Mouse (Mus musculus) megakaryocyte progenitor cell, adult 5-6 weeks (primary cell): Measurements from ENCODE around the gene Rnf215. TPM values are rescaled to one million over a fixed set of nuclear protein-coding genes. Genes with fewer than 3 reads are reported as not detected.
A peak's percentile ranks its signal among the peaks of the same experiment; 100 is the strongest.
"Not testable (repeated sequence)": the region's sequence is repeated elsewhere in the genome, so short reads cannot be mapped to it uniquely, and the experiment has no call there.

Source experiments
- ATAC-seq: replicated peaks from 2 replicates; pipeline ENCODE4 v1.8.0; 2016; ENCODE audit warnings: mild to moderate bottlenecking, moderate TSS enrichment, inconsistent platforms; ENCODE audit not compliant: poor library complexity
- total RNA-seq, 2 experiments: library from RNA; stranded (forward) in 1 of 2; stranded (reverse) in 1 of 2; fragments of 157-497, 149-512 nt in 1 of 2; fragments of 200-1000 nt in 1 of 2; gene quantifications; 2 replicates each; pipeline versions ENCODE4 v1.2.3 to v1.2.4; 2015 to 2017

Rnf215 gene
- total RNA-seq, 2 experiments from 2014 or later: 4.7 to 8.8 TPM

DNA sequence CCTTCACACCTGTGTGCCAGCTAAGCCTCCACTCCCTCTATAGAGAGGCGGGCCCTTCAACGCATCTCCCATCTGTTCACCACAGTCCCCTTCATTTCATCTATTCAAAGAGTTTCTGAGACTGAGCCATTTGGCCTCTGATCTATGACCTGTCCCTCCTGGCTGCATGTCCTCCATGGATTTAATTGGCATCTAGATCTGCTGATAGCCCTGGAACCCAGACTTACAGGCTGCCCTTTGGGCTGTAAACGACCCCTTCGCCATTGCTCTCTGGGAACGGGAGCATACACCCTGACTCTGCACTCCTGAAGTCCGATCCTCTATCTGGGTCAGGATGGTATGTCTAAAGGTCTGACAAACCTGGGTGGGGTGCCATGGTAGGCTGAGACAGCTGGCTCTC, 22.1 kb upstream of the Rnf215 start:
- no peak for ATAC-seq

DNA sequence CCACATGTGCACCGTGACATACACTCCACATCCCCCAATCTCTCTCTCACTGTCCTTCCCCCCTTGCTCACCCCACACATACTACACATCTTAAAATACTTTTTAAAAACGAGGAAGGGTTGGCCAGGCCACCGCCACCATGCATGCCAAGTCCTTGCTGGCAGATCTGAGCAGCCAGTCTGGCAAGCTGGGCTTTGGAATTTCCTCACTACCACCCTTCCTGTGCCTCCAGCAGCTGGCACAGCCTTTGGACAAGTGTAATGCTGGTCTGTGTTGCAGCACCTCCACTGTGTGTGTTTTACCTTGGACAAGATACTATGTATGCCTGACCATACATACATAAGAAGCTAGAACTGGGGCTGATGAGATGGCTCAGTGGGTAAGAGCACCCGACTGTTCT, 21.5 kb upstream of the Rnf215 start:
- ATAC-seq: no peak

DNA sequence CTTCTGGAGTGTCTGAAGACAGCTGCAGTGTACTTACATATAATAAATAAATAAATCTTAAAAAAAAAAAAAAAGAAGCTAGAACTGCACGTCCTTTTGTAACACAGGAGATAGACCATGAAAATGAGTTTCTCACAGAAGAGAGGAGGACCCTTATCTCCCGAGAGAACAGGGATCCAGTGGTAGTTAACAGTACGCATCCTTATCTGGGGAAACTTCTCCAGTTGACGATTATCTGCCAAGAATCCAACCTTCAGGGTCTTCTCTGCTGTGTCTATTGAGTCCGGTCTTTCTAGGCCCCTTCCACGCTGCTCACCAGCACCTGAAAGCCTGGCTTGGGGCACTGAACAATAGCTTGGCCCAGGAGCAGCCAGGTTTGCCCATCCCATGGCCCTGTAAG, 21.0 kb upstream of the Rnf215 start:
- ATAC-seq: no peak

DNA sequence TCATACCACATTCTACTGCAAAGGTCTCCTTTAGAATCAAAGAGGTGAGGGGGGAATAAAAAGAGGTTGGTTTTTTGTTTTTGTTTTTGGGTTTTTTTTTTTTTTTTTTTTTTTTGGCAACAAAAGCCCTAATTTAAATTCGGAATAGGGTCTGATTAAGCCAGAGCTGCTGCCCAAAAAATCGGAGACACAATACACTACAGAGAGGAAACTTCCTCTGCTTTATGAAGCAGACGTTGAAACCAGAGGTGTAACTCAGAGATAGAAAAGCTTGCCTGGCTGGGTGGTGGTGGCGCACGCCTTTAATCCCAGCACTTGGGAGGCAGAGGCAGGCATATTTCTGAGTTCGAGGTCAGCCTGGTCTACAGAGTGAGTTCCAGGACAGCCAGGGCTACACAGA, 20.5 kb upstream of the Rnf215 start:
- ATAC-seq: not testable (repeated sequence)

DNA sequence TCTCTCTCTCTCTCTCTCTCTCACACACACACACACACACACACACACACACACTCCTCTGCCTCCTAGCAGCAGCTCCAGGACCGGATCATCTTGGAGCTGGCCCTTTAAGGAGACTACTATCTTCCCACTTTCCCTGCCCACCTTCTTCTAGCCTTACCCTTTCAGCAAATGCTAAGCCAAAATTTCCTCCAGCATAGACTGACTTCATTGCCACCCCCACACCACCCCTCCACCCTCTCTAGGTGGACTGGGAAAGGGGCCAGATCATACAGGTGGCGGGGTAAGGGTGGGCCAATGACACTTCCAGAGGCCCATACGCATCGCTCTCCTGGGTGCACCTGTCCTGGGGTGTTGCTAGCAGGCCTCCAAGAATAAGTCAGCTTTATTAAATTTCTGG, 19.6 kb upstream of the Rnf215 start:
- ATAC-seq: no peak

DNA sequence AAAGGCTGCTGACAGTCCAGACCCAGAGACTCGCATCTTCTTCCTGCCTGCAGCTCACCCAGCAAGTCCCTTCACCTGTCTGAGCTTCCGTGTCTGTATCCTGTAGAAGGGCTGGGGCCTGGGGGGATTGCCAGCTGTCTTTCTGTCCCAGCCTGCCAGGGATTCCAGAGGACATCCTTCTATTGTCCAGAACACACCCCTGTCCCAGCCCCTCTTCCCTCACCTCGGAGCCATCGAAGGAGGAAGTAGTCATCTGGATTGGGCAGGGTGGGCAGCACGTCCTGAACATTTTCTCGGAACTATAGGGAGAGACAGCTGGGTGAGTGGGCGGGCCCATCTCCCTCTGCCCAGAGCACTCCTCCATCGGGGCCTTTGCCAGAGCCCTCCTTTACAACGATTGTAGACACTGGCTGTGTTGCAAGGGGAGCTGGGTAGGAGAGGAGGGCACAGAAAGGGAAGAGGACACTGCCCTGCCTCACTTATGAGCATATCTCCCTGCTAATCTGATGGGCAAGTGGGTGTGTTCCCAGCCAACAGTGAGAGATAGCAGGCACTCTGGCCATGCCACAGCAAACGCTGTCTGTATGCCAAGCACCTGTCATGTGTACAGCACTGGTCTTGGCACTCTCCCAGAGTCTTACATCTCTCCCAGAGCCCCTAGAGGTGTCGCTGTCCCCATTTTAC, 18.4 kb upstream of the Rnf215 start:
- peak; percentile 73 for ATAC-seq

DNA sequence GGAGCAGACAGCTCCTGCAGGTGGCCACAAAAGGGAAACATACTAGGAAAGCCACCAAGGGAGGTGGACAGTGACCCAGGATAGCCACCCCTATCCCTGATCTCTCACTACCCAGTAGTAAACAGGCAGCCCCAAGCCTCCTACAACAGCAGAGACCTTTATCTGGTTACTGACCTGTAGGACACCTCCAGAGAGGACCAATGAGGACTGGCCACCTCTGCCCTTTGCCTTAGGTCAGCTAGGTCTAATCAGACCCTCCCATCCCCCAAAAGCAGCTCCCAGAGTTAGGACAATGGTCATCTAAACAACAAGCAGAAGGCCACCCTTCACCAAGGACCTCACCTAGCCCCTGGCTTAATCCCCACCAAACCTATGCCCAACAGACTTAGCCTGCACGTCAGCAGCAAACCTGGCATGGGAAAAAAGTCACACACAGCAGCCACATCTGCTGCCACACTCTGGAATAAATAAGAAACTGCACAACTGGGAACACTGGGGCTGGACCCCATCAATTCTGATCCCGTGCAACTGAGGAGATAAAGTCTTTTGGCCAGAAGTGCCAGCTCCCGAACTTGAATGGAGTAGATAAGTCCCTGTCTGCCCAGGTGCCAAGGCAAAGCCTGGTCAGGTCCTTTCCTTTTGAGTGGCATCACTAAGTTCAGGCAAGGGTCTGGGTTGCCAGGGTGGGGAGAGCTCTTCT, 17.5 kb upstream of the Rnf215 start:
- ATAC-seq: peak; percentile 27

DNA sequence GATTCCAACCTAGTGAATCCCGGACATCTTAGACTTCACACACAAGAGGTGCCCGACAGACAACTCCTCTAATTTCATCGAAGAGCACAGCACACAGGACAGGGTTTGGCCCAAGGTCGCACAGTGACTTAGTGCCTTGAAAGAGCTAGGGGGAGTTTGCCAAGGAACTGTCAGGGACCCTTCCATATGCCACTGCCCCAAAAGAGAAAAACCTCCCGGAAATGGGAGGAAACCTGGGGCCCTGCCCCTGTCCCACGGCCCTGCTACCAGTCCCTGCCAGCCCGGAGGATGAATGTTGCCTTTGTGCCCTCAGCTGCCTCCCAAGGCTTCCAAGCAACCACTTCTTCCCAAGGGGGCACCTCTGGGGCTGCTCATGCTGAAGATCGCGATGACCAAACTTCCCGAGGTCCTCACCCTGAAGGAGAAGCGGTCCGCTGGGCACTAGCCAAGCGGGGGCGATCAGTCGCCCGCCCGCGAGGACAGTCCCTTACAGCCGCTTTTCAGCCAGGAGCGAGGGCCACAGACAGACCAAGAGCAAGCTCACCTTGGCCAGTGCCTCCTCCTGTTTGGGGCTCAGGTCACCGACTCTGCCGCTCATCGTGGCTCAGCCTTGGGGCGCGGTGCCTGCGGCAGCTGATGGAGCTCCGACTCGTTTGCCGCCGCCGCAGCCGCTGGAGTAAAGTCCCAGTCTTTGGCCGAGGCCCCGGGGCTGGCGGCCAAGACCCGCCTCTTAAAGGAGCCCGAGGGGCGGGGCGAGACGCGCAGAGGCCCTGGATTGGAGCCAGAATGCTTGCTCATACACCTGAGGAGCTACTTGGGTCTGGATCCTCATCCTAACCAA, 16.7 kb upstream of the Rnf215 start:
- peak; percentile 24 for ATAC-seq

DNA sequence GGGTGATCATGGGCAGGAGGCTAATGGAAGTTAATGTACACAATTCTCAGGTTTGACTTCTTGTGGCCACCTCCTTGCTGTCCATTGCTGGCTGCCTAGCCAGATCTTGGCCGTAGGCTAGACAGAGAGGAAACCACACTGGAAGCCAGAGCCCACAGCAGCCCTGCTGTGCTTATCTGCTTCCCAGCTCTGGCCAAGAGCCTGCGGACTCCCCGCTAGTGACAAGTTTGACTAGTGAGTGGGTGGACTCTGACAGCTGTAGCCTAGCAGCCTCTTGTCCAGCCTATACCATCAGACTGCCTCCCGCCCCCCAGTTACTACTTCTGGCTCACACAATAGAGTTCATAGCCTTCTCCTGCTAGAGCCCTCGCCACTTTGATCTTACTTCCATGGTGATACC, 15.4 kb upstream of the Rnf215 start:
- ATAC-seq: no peak

DNA sequence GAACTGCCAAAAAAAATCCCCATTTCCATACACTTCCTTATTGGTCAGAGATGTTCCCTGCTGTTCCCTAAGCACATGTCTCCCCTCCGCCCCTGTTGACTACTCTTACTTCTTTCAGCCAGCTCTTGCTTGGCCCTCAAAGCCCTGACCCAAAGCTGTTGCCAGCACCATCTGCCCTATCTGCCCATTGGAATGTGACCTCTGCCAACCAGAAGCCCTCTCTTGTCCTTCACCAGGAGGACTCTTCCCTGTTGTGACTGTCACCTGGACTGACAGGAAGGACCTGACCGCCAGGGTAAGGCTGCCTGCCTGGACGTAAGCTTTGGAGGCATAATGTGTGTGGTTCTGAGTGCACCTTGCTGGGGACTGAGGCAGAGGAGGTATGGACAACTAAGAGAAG, 13.3 kb upstream of the Rnf215 start:
- no peak for ATAC-seq

DNA sequence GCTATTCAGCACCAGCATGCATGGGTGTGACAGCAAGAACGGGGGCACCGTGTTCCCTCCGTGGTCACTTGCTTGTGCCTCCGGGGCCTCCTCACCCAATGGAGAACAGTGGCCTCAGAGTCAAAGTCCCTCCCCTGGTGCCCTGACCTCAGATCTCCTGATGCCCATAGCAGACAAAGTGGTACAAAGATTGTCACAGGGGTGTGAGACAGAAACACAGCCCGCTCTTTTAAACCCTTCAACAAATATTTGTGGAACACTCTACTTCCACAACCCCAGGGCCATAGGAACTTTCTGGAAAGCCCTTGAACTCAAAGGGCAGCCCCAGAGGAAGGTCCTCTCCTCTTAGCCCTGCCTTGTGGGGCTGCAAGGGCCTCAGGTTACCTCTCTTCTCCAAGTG, 12.8 kb upstream of the Rnf215 start:
- no peak for ATAC-seq

DNA sequence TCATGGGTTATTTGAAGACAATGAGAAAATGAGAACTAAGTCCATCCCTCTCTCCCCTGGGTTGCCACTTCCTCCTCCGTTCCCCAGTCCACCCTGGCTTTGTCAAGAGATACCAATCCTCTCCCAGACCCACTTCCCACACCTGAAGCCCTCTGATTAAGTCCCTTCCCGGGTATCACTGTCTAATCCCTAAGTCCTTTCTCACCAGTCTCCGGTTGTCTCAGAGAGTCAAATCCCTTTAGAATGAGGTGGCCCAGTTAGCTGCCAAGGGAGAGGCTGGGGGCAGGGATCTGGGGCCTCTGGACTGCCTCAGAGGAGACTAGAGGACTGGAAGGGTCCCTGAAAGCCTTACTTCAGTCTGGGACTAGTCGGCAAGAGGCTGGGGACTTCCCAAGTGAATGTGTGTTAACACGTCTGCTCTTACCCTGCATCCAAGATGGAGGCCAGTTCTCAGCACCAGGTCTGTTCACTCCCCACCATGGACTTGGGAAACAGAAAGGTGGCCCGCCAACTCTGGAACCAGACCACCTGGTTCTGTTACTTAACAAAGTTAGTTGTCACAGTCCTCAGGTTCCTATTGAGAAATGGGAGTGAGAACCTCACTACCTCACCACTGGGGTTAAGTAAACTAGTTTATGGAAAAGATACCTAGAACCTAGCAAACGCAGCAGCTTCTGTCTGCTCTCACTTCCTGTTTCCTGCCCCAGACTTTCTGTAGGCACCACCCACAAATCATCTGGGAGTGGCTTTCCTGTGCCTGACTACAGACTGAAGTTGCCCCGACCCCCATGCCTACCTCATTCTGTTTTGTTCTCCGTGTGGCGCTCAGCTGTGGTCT, 12.0 kb upstream of the Rnf215 start, which contains the start of gene Sec14l2:
TSS of gene Sec14l2 (minus strand) at position 674 of the 838 bp plus-strand sequence.
- peak; percentile 74 for ATAC-seq

DNA sequence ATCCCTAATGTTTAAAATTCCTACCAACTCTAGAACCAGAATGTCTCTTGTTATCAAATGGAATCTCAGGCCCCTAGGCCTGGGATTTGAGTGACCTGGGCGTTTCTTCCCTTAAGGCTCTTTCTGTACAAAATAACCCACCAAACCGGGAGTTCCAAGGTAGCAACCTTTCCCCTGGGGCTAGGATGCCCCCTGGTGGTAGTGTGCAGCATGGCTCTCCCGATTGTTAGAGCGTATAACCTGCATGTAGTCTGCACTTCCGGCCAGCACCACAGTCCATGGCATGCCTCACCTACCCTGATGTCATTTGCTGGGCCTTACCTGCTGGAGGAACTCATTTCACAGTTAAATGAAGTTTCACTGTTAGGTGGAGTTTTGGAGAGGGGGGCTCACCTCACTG, 11.1 kb upstream of the Rnf215 start:
- peak; percentile 75 for ATAC-seq

DNA sequence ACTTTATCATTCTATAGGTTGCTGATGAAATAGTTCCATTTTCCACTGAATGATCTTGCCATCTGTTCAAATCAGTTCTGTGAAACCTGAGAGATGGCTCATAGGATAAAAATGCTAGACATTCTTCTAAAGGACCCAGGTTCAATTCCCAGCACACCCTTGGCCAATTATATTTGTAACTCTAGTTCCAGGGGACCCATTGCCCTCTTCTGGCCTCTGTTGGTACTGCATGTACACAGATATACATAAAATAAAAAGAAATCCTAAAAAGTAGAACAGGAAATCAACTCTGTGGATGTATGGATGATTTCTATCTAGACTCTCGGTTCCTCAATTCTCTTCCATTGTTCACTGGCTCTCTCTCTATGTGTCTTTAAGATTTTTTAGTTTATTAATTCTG, 7.9 kb upstream of the Rnf215 start:
- ATAC-seq: no peak

DNA sequence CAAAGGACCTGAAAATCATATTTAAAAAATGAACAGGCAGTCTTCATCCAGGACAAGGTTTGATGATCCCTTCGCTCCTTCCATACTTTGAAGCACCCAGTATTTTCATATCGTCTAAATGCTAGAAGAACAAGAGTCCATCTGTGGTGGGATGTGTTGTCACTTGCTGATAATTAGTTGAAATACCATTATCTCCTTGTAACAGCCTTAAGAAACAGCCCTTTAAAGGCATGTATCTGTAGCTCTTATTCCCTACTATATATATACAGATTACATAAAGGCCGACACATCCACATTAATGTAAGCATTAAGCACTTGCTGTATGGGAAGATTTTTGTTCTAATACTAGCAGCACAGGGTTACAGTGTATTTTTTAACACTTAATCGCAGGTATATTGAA, 6.5 kb upstream of the Rnf215 start:
- peak; percentile 50 for ATAC-seq

DNA sequence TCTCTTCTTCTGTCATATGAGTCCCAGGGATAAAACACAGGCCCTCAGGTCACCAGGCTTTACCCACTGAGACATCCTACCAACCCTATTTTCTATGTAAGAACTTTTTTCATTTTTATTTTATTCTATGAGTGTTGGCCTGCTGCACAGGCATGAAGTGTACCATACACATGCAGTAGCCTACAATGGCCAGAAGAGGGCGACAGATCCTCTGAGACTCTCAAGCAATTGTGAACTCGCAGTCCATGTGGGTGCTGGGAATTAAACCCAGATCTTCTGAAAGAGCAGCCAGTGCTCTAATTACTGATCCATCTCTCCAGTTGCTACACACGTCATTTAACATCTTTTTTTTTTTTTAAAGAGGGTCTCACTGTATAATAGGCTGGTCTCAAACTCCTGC, 1.6 kb upstream of the Rnf215 start:
- 0 out of 2 replicates have a peak, but pooled peaks have one; percentile 31 for ATAC-seq

DNA sequence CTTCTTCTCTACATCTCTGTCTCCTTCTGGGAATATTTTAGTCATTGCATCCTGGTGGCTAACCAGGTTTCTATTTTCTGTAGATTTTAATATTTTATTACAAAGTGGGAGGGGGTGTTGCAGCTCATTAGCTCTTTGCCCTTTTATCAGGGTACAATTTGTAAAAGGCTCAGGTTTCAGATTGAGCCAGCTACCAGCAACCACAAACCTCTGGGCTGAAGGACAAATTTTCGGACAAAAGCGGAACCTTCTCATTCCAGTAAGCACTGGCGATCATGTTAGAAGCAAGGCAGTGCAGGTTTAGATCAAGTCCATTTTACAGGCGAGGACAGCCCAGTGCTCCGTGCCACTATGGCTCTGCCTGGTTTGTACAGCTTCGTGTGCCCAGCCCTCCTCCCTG, 602 bp upstream of the Rnf215 start:
- ATAC-seq: 0 out of 2 replicates have a peak, but pooled peaks have one; percentile 2

DNA sequence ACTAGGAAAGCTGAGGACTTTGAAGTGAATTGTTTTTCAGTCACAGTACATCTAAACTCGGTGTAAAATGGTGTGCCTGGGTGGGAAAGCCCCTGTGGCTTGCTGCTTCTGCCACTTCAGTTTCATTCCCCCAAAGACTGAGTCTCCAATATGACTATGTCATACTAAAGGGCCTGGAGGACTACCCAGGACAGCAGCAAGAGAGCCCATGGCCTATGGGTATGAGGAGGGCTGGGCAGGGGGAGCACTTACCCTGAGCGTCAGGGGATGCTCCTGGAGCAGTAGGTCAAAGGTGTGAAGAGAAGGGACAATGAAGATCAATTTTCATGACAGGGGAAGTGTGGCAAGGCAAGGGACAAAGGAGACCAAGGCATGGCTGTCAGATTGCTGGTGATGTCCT, 4.0 kb downstream of the Rnf215 start:
- no peak for ATAC-seq

DNA sequence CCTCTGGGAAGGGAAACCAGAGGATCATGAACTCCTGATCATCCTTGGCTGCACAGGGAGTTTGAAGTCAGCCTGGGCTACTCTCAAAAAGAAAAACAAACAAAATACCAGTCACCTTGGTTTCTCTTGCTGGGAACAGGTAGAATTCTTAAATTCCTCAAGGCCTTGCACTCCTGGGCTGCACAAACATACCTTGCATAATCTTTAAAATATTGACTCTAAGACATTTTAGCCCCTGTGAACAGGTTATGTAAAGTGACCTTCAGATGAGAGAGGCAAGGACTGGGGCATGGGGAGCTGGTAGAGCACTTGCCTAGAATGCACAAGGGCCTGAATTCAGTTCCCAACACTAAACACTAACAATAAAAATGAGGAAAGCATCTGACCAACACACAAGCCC, 6.5 kb downstream of the Rnf215 start:
- ATAC-seq: no peak

DNA sequence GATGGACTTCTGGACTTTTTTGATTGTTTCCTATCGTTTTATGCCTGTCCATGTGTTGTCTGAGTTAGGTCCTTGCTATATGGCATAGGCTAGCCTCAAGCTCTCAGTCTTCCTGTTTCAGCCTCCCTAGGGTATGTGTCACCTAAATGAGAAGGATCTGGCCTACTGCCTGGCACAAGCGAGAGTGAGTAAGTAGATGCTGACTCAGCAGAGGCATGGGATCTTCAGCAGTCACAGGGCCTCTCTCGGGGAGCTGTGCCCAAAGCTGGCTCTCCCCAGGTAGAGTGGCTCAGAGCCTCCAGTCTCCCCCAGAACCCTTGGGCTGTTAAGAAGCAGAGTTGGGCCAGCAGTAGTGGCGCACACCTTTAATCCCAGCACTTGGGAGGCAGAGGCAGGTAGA, 7.3 kb downstream of the Rnf215 start:
- ATAC-seq: no peak
